Mouse (Mus musculus): Measurements from ENCODE around the gene Mt1. TPM values are rescaled to one million over a fixed set of nuclear protein-coding genes. Genes with fewer than 3 reads are reported as not detected.
"Not testable (repeated sequence)": the region's sequence is repeated elsewhere in the genome, so short reads cannot be mapped to it uniquely, and the experiment has no call there.

Mt1 gene
- 75.0 and 96.2 TPM in 2 replicates for polyA plus RNA-seq (2015; fragmentation: Nextera tagmentation; extraction: Ambion mirVana)

DNA sequence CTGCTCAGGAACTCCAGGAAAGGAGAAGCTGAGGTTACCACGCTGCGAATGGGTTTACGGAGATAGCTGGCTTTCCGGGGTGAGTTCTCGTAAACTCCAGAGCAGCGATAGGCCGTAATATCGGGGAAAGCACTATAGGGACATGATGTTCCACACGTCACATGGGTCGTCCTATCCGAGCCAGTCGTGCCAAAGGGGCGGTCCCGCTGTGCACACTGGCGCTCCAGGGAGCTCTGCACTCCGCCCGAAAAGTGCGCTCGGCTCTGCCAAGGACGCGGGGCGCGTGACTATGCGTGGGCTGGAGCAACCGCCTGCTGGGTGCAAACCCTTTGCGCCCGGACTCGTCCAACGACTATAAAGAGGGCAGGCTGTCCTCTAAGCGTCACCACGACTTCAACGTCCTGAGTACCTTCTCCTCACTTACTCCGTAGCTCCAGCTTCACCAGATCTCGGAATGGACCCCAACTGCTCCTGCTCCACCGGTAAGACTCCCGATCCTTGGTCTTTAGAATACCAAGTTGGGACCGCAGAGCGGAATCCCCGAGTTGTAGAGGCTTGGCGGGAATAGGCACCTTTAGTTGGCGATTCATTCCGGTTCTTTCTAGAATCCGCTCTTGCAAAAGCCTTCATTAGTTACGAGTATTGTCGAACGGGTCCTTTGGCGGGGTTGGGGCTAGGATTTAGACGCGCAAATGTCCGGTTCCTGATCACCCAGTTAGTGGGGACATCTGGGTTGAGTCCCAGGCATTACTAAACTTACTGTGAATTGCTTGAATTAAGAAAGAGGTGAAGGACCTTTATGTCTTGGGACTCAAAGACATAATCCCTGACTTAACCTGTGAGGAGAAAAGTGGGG, at the start of gene Mt1:
TSS of gene Mt1 (plus strand) at position 226 of the 856 bp plus-strand sequence.
- Histone ChIP-seq H3K9ac (replicated peaks; ENCODE audit: low read depth, low read length) (peak within 1 kb of the TSS; percentile 57), H3K9me3 (ENCODE audit: control insufficient read depth, low read length) (no peaks in the 10 kb centered on the region), H3K4me1 (replicated peaks; ENCODE audit: control insufficient read depth, insufficient read depth, low read length) (peaks cover 23% of the 10 kb centered on the region), H3K4me3 (replicated peaks; ENCODE audit: low read length) (peak within 1 kb of the TSS; percentile 55), H3K27ac (ENCODE audit: low read length) (no peak within 1 kb of the TSS), H3K4me2 (ENCODE audit: low read length) (peak within 1 kb of the TSS; percentile 94), H3K27me3 (replicated peaks; ENCODE audit: control insufficient read depth, insufficient read depth, low read length) (peaks cover 27% of the 10 kb centered on the region), H3K36me3 (ENCODE audit: control insufficient read depth, insufficient read depth) (no peaks in the 10 kb centered on the region)
- WGBS, result under 1% methylated on average over 50 of the region's 50 CpGs
- peak; percentile 90 for ATAC-seq

DNA sequence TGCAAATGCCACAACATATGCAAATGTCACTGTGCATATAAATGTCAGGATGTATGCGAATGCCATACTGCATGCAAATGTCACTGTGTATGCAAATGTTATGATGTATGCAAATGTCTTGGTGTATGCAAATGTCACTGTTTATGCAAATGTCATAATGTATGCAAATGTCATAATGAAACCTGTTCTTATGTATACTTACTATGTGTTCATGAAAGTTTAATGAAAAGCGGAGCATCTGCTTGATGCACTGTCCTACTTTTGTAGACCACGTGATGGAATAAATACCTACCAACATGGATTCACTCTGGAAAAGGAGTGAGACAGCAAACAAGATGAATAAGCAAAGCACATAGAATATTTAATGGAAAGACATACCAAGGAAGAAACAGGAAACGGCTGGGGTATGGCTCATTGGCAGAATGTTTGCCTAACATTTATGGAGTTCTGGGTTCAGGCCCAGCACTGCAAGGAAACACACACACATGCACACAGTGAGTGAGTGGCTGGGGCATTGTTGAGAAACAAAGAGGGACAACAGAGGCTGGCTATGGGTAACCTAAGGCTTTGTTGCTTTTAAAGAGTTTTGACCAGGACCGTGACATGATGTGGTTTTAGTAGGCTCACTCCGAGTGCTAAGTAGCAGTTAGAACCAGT, 49.6 kb upstream of the Mt1 start:
- H3K4me2 ChIP-seq (ENCODE audit: low read length), result no peak overlapping the region
- 63% methylated on average over 6 of the region's 6 CpGs for WGBS
- no peaks in the 10 kb centered on the region for H3K27me3 ChIP-seq (replicated peaks; ENCODE audit: control insufficient read depth, insufficient read depth, low read length)
- H3K4me3 ChIP-seq (replicated peaks; ENCODE audit: low read length), result no peak overlapping the region
- peak; percentile 71 for ATAC-seq
- H3K4me1 ChIP-seq (replicated peaks; ENCODE audit: control insufficient read depth, insufficient read depth, low read length), result peaks cover 14% of the 10 kb centered on the region
- no peaks in the 10 kb centered on the region for H3K36me3 ChIP-seq (ENCODE audit: control insufficient read depth, insufficient read depth)
- no peaks in the 10 kb centered on the region for H3K9me3 ChIP-seq (ENCODE audit: control insufficient read depth, low read length)
- no peak overlapping the region for H3K9ac ChIP-seq (replicated peaks; ENCODE audit: low read depth, low read length)
- peak overlapping the region; percentile 73 for H3K27ac ChIP-seq (ENCODE audit: low read length)

DNA sequence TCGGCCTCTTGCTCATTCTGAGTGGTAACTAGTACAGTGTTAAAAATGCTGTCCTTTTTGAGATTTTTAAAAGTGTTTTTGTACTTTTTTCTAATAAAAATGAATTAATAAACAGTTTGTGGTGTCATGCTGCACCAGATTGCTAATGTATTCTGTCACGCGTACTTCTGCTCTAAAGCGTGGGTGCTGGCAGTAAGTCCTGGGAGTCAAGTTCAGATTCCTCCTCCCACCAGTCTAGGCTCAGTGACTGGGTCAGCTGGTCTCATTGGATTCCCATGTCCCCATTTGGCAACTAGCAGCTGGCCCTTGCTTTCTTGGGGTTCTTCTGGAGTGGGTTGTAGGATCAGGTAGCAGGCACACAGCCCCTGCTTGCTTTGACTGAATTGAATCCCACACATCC, 48.8 kb upstream of the Mt1 start:
- no peak for ATAC-seq
- Histone ChIP-seq H3K9me3 (ENCODE audit: control insufficient read depth, low read length) (no peaks in the 10 kb centered on the region), H3K27ac (ENCODE audit: low read length) (no peak overlapping the region), H3K27me3 (replicated peaks; ENCODE audit: control insufficient read depth, insufficient read depth, low read length) (no peaks in the 10 kb centered on the region), H3K4me1 (replicated peaks; ENCODE audit: control insufficient read depth, insufficient read depth, low read length) (peaks cover 14% of the 10 kb centered on the region), H3K36me3 (ENCODE audit: control insufficient read depth, insufficient read depth) (no peaks in the 10 kb centered on the region), H3K4me2 (ENCODE audit: low read length) (no peak overlapping the region), H3K4me3 (replicated peaks; ENCODE audit: low read length) (no peak overlapping the region), H3K9ac (replicated peaks; ENCODE audit: low read depth, low read length) (no peak overlapping the region)
- 75% methylated on average over 4 of the region's 4 CpGs for WGBS

DNA sequence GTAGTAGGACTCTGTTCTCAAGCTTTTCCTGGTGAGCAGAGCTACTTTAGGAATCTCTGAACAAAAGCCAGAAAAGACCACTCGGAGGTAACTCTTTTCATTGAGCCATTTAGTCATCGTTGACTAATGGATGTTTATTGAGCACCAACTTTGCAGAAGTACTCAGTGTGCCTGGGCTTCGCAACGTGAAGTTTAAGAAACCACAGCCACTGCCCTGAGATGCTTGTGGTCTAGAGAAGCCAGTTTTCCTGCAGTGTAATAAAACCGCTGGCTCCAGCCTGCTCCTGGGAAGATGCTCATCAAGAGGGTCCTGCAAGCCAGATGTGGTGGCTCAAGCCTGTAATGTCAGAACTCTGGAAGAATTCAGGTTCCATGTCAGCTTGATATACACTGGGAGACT, 46.8 kb upstream of the Mt1 start:
- Histone ChIP-seq H3K36me3 (ENCODE audit: control insufficient read depth, insufficient read depth) (no peaks in the 10 kb centered on the region), H3K27ac (ENCODE audit: low read length) (no peak overlapping the region), H3K4me1 (replicated peaks; ENCODE audit: control insufficient read depth, insufficient read depth, low read length) (peaks cover 14% of the 10 kb centered on the region), H3K9ac (replicated peaks; ENCODE audit: low read depth, low read length) (no peak overlapping the region), H3K4me2 (ENCODE audit: low read length) (no peak overlapping the region), H3K4me3 (replicated peaks; ENCODE audit: low read length) (no peak overlapping the region), H3K9me3 (ENCODE audit: control insufficient read depth, low read length) (no peaks in the 10 kb centered on the region), H3K27me3 (replicated peaks; ENCODE audit: control insufficient read depth, insufficient read depth, low read length) (no peaks in the 10 kb centered on the region)
- ATAC-seq, result no peak
- WGBS, result 80% methylated on average over 5 of the region's 5 CpGs

DNA sequence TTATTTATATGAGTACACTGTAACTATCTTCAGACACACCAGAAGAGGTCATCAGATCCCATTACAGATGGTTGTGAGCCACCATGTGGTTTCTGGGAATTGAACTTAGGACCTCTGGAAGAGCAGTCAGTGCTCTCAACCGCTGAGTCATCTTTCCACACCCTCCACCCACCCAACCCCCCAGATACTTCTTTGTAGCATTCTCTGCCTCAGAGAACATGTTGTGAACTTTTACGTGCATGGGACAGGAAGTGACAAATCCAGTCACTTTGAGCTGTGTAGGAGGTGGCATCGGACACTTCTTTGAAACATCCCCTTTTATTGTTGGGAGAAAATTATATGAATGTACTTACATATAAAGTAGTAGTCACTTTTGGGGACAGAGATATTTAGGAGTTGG, 44.3 kb upstream of the Mt1 start:
- H3K4me3 ChIP-seq (replicated peaks; ENCODE audit: low read length); H3K4me2 ChIP-seq (ENCODE audit: low read length); H3K36me3 ChIP-seq (ENCODE audit: control insufficient read depth, insufficient read depth); H3K9me3 ChIP-seq (ENCODE audit: control insufficient read depth, low read length); H3K4me1 ChIP-seq (replicated peaks; ENCODE audit: control insufficient read depth, insufficient read depth, low read length); ATAC-seq; H3K27ac ChIP-seq (ENCODE audit: low read length); H3K27me3 ChIP-seq (replicated peaks; ENCODE audit: control insufficient read depth, insufficient read depth, low read length); H3K9ac ChIP-seq (replicated peaks; ENCODE audit: low read depth, low read length): not testable (repeated sequence)
- 81% methylated on average over 3 of the region's 3 CpGs for WGBS

DNA sequence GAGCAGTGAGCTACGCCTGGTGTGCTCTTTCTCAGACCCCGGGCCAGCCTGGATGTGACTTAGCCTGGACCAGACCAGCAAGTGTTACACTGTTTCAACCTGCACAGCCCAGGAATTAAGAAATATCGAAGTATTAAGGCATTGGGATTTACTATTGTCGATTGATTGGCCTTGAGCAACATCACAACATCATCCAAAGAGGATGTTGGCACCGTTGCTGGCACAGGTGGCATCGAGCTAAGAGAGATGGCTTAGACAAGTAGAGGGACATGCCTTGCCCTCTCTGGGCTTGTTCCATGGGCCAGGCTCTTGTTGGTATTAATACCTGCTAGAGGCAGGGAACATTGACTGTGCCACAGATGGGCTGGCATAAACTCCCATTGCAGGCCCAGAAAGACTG, 43.3 kb upstream of the Mt1 start:
- H3K27me3 ChIP-seq (replicated peaks; ENCODE audit: control insufficient read depth, insufficient read depth, low read length), result no peaks in the 10 kb centered on the region
- no peaks in the 10 kb centered on the region for H3K9me3 ChIP-seq (ENCODE audit: control insufficient read depth, low read length)
- H3K36me3 ChIP-seq (ENCODE audit: control insufficient read depth, insufficient read depth), result no peaks in the 10 kb centered on the region
- no peaks in the 10 kb centered on the region for H3K4me1 ChIP-seq (replicated peaks; ENCODE audit: control insufficient read depth, insufficient read depth, low read length)
- no peak overlapping the region for H3K4me3 ChIP-seq (replicated peaks; ENCODE audit: low read length)
- no peak overlapping the region for H3K27ac ChIP-seq (ENCODE audit: low read length)
- no peak for ATAC-seq
- no peak overlapping the region for H3K4me2 ChIP-seq (ENCODE audit: low read length)
- 93% methylated on average over 6 of the region's 6 CpGs for WGBS
- H3K9ac ChIP-seq (replicated peaks; ENCODE audit: low read depth, low read length), result no peak overlapping the region

DNA sequence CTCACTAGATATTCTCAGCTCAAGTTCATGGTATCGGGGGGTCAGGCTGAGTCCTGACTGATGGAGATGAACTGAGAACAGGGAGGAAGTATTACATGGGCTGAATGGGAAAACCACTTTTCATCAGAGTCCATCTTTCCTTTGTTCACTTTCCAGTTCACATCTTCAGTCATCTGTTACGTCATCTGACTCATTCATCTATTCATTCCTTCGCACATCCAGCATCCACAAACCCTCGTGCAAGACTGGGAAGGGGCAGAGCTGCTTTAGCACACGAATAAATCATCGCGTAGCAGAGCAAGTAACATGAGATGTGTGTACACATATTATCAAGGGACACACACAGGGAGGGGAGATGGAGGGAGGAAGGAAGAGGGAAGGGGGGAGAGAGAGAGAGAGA, 42.7 kb upstream of the Mt1 start:
- H3K4me2 ChIP-seq (ENCODE audit: low read length), result no peak overlapping the region
- no peak overlapping the region for H3K9ac ChIP-seq (replicated peaks; ENCODE audit: low read depth, low read length)
- H3K36me3 ChIP-seq (ENCODE audit: control insufficient read depth, insufficient read depth), result no peaks in the 10 kb centered on the region
- 78% methylated on average over 7 of the region's 7 CpGs for WGBS
- no peak for ATAC-seq
- H3K4me3 ChIP-seq (replicated peaks; ENCODE audit: low read length), result no peak overlapping the region
- no peaks in the 10 kb centered on the region for H3K27me3 ChIP-seq (replicated peaks; ENCODE audit: control insufficient read depth, insufficient read depth, low read length)
- no peak overlapping the region for H3K27ac ChIP-seq (ENCODE audit: low read length)
- H3K9me3 ChIP-seq (ENCODE audit: control insufficient read depth, low read length), result no peaks in the 10 kb centered on the region
- no peaks in the 10 kb centered on the region for H3K4me1 ChIP-seq (replicated peaks; ENCODE audit: control insufficient read depth, insufficient read depth, low read length)

DNA sequence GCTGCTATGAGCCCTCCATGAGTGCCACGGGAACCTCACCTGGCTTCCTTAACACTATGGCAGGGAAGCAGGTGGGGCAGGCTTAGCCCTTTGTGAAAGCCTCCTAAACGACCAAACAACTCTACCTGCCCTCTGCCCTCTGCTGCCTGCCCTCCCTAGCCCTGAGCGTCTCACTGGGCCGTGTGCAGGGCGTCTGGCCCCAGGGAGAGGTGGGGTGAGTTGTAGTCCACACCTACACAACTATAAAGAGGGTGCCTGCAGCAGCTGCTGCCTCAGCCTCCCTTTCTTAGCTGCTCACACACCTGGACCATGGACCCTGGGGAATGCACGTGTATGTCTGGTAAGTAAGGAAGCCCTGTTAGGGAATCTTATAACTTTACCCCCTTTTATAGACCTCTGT, 41.9 kb upstream of the Mt1 start, which contains the start of gene Mt4:
TSS of gene Mt4 (plus strand) at position 265 of the 400 bp plus-strand sequence.
- Histone ChIP-seq H3K9ac (replicated peaks; ENCODE audit: low read depth, low read length) (no peak within 1 kb of the TSS), H3K4me2 (ENCODE audit: low read length) (no peak within 1 kb of the TSS), H3K36me3 (ENCODE audit: control insufficient read depth, insufficient read depth) (no peaks in the 10 kb centered on the region), H3K4me3 (replicated peaks; ENCODE audit: low read length) (no peak within 1 kb of the TSS), H3K27me3 (replicated peaks; ENCODE audit: control insufficient read depth, insufficient read depth, low read length) (no peaks in the 10 kb centered on the region), H3K27ac (ENCODE audit: low read length) (no peak within 1 kb of the TSS), H3K9me3 (ENCODE audit: control insufficient read depth, low read length) (no peaks in the 10 kb centered on the region), H3K4me1 (replicated peaks; ENCODE audit: control insufficient read depth, insufficient read depth, low read length) (no peaks in the 10 kb centered on the region)
- 59% methylated on average over 6 of the region's 6 CpGs for WGBS
- no peak for ATAC-seq

DNA sequence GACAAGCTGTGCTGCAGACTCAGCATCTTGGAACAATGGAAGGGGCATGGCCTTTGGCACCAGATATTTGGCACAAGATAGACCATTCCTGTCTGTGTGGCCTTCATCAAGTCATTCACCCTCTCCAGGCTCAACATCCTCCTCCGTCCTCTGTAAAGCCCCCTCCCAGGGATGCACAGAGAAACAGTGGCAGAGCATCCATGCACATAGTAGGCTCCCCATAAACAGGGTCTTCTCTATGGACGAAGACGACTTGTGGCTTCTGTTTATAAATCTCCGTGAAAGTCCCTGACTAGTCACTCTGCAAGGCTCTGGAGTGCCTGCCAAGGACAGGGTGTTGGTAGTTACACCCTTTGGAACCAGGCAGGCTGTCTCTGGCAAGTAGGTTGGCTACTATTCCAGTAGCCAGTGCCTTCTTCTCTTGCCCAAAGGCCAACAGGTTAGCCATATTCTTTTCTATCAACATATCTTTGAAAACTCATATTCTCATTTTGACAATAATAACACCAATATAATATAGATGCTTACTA, 38.6 kb upstream of the Mt1 start:
- Histone ChIP-seq H3K27ac (ENCODE audit: low read length) (no peak overlapping the region), H3K9me3 (ENCODE audit: control insufficient read depth, low read length) (no peaks in the 10 kb centered on the region), H3K4me3 (replicated peaks; ENCODE audit: low read length) (no peak overlapping the region), H3K9ac (replicated peaks; ENCODE audit: low read depth, low read length) (no peak overlapping the region), H3K4me1 (replicated peaks; ENCODE audit: control insufficient read depth, insufficient read depth, low read length) (no peaks in the 10 kb centered on the region), H3K4me2 (ENCODE audit: low read length) (no peak overlapping the region), H3K36me3 (ENCODE audit: control insufficient read depth, insufficient read depth) (no peaks in the 10 kb centered on the region), H3K27me3 (replicated peaks; ENCODE audit: control insufficient read depth, insufficient read depth, low read length) (no peaks in the 10 kb centered on the region)
- whole genome bisulfite sequencing, result 81% methylated on average over 4 of the region's 4 CpGs
- no peak for ATAC-seq
